Mouse (Mus musculus): ENCODE measurements around the gene Gm20388. TPM values are rescaled to one million over a fixed set of nuclear protein-coding genes. Genes with fewer than 3 reads are reported as not detected.

Gene Gm20388
- polyA plus RNA-seq, 1 experiment from 2014 or later = 5.5 TPM

- Histone ChIP-seq H3K4me3 (no peak overlapping the region), H3K4me2 (no peak overlapping the region), H3K27ac (no peak overlapping the region), H3K36me3 (peaks cover 13% of the 10 kb centered on the region; the same call in 1 of the 2 replicates), H3K9me3 (no peaks in the 10 kb centered on the region), H3K4me1 (peaks cover 63% of the 10 kb centered on the region), H3K27me3 (no peaks in the 10 kb centered on the region), H3K9ac (no peak overlapping the region)
- WGBS = 80% methylated on average over 22 of the region's 22 CpGs
- ATAC-seq (ENCODE audit: borderline replicate concordance, extremely low read depth, low FRiP score, low TSS enrichment) = no peak
Measured at GRCm38 (mm10) chr8:120561539-120562435, 651.1 kb downstream of the Gm20388 start.

DNA sequence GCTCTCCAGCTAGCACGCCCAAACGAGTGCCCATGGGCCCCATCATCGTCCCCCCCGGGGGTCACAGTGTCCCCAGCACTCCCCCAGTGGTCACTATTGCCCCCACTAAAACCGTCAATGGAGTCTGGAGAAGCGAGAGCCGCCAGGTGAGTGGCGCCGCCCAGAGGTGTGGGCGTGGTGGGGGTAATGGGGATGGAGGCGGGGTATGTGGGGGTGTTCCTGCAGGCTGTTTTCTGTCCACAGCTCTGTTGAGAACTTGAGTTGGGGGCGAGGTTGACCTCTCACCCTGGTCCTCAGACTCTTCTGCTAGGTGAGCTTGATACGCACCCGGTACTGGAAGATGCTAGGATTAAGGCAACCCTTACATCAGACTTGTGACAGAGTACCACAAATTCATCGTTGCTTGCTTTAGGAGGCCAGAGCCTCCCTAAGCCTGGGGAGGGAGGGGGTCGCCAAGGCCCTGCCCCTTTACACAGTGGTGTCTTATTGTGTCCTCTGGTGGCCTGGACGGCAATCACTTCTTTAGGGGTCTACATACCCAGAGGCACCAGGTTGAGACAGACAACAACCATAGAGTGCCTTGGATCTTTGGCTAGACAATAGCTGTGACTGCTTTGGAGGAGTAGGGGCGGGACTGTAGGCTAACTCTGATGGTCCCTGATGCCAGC is 652.2 kb downstream of the Gm20388 start:
- WGBS = 84% methylated on average over 18 of the region's 18 CpGs
- Histone ChIP-seq H3K36me3 (peaks cover 23% of the 10 kb centered on the region), H3K27ac (peak overlapping the region; percentile 88), H3K4me2 (no peak overlapping the region), H3K27me3 (no peaks in the 10 kb centered on the region), H3K4me3 (no peak overlapping the region), H3K9me3 (no peaks in the 10 kb centered on the region), H3K9ac (no peak overlapping the region), H3K4me1 (peaks cover 53% of the 10 kb centered on the region)
- ATAC-seq (ENCODE audit: borderline replicate concordance, extremely low read depth, low FRiP score, low TSS enrichment) = no peak

GRCm38 (mm10) chr8:120563348-120563724 is 652.7 kb downstream of the Gm20388 start:
- Histone ChIP-seq H3K36me3 (peaks cover 29% of the 10 kb centered on the region), H3K9me3 (no peaks in the 10 kb centered on the region), H3K4me2 (peak overlapping the region; percentile 34), H3K4me1 (peaks cover 51% of the 10 kb centered on the region), H3K9ac (no peak overlapping the region), H3K27me3 (no peaks in the 10 kb centered on the region), H3K27ac (peak overlapping the region; percentile 88), H3K4me3 (no peak overlapping the region)
- ATAC-seq (ENCODE audit: borderline replicate concordance, extremely low read depth, low FRiP score, low TSS enrichment) = no peak
- WGBS = 22% methylated on average over 8 of the region's 8 CpGs

DNA sequence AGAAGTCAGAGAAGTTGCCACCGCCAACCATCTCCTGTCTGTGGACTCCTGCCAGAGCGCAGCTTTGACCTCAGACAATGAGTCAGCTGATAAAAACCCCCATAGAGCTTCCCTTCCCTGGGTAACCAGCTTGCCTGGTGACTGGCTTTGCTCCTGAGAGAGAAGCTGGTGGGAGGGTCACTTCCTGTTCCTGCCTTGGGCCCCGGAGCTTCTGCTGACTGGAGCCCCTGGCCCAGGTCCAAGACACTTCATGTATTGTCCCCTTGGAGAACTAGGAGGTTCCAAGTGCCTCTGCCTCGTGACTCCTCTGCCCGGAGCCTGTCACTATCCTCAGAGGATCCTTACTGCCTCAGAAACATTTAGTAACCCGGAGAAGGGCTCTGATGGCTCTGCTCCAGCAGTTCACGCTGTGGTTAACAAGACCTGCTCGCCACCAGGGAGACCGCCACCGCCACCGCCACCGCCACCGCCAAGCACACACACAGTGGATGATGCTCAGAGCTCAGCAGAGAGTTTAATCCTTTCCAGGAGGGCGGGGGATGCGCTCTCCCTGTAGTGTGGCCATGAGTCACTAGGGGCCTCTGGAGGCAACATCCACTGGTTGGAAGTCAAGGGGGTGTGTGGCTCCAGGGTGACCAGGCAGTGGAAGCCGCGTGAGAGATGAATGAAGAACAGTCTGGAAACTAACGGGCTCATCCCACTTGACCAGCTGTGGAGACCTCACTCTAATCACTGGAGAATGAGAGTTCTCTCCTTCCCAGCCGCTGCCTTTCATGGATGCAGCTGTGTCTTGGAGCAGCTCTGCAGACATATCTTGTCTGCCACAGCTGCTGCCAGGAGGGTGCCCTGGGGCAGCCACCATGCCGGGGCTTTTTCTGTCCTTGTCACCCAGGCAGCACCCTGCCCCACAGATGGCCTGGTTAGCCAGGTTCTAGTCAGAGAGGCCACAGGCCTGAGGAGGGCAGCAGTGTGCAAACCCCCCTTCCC is 653.5 kb downstream of the Gm20388 start:
- H3K36me3 ChIP-seq = peaks cover 37% of the 10 kb centered on the region
- no peaks in the 10 kb centered on the region for H3K27me3 ChIP-seq
- peak overlapping the region; percentile 34 for H3K4me2 ChIP-seq
- H3K9ac ChIP-seq = no peak overlapping the region
- WGBS = 21% methylated on average over 20 of the region's 20 CpGs
- peak overlapping the region; percentile 8; the same call in 1 of the 2 replicates for H3K4me3 ChIP-seq
- peaks cover 50% of the 10 kb centered on the region for H3K4me1 ChIP-seq
- ATAC-seq (ENCODE audit: borderline replicate concordance, extremely low read depth, low FRiP score, low TSS enrichment) = peak; percentile 75
- peak overlapping the region; percentile 88 for H3K27ac ChIP-seq
- no peaks in the 10 kb centered on the region for H3K9me3 ChIP-seq

GRCm38 (mm10) chr8:120565151-120565711 is 654.6 kb downstream of the Gm20388 start:
- H3K9me3 ChIP-seq = no peaks in the 10 kb centered on the region
- WGBS = 39% methylated on average over 7 of the region's 7 CpGs
- no peak overlapping the region for H3K4me3 ChIP-seq
- H3K27ac ChIP-seq = no peak overlapping the region
- H3K4me2 ChIP-seq = no peak overlapping the region
- ATAC-seq (ENCODE audit: borderline replicate concordance, extremely low read depth, low FRiP score, low TSS enrichment) = no peak
- peaks cover 47% of the 10 kb centered on the region for H3K4me1 ChIP-seq
- H3K36me3 ChIP-seq = peaks cover 41% of the 10 kb centered on the region
- no peaks in the 10 kb centered on the region for H3K27me3 ChIP-seq
- H3K9ac ChIP-seq = no peak overlapping the region

DNA sequence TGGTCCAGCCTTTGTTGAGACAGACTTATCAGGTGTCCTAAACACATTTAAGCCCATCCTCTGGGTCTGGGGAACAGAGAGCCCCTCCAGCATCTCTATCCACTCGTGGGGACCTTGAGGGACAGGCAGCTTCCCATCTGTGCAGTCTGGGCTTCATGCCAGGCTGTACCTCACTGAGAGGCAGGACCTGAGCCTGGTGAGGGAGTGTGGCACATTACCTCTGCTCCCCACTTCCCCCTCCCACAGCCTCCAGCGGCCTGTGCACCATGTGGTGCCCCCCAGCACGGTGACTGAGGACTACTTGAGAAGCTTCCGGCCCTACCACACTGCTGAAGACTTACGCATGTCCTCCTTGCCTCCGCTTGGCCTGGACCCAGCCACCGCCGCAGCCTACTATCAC is 656.0 kb downstream of the Gm20388 start:
- H3K9me3 ChIP-seq = no peaks in the 10 kb centered on the region
- 83% methylated on average over 8 of the region's 8 CpGs for WGBS
- ATAC-seq (ENCODE audit: borderline replicate concordance, extremely low read depth, low FRiP score, low TSS enrichment) = no peak
- H3K27me3 ChIP-seq = no peaks in the 10 kb centered on the region
- H3K36me3 ChIP-seq = peaks cover 54% of the 10 kb centered on the region
- no peak overlapping the region for H3K4me3 ChIP-seq
- H3K4me1 ChIP-seq = peaks cover 44% of the 10 kb centered on the region
- H3K9ac ChIP-seq = no peak overlapping the region
- H3K4me2 ChIP-seq = no peak overlapping the region
- H3K27ac ChIP-seq = no peak overlapping the region

GRCm38 (mm10) chr8:120567731-120568130 is 657.1 kb downstream of the Gm20388 start:
- ATAC-seq (ENCODE audit: borderline replicate concordance, extremely low read depth, low FRiP score, low TSS enrichment) = no peak
- Histone ChIP-seq H3K9me3 (no peaks in the 10 kb centered on the region), H3K27me3 (no peaks in the 10 kb centered on the region), H3K4me3 (no peak overlapping the region), H3K4me1 (peaks cover 35% of the 10 kb centered on the region), H3K36me3 (peaks cover 62% of the 10 kb centered on the region), H3K4me2 (no peak overlapping the region), H3K27ac (no peak overlapping the region), H3K9ac (no peak overlapping the region)
- whole genome bisulfite sequencing = 95% methylated on average over 17 of the region's 17 CpGs

GRCm38 (mm10) chr8:120568164-120568798 is 657.6 kb downstream of the Gm20388 start:
- no peak overlapping the region for H3K27ac ChIP-seq
- H3K27me3 ChIP-seq = no peaks in the 10 kb centered on the region
- H3K4me1 ChIP-seq = peaks cover 32% of the 10 kb centered on the region
- no peak for ATAC-seq (ENCODE audit: borderline replicate concordance, extremely low read depth, low FRiP score, low TSS enrichment)
- H3K4me2 ChIP-seq = no peak overlapping the region
- no peaks in the 10 kb centered on the region for H3K9me3 ChIP-seq
- no peak overlapping the region for H3K9ac ChIP-seq
- H3K4me3 ChIP-seq = no peak overlapping the region
- H3K36me3 ChIP-seq = peaks cover 68% of the 10 kb centered on the region
- 95% methylated on average over 37 of the region's 37 CpGs for WGBS

GRCm38 (mm10) chr8:120569123-120569522 is 658.5 kb downstream of the Gm20388 start:
- no peak overlapping the region for H3K4me3 ChIP-seq
- H3K9me3 ChIP-seq = no peaks in the 10 kb centered on the region
- 94% methylated on average over 17 of the region's 17 CpGs for WGBS
- no peaks in the 10 kb centered on the region for H3K27me3 ChIP-seq
- H3K36me3 ChIP-seq = peaks cover 76% of the 10 kb centered on the region
- no peak overlapping the region for H3K27ac ChIP-seq
- H3K4me2 ChIP-seq = no peak overlapping the region
- no peak for ATAC-seq (ENCODE audit: borderline replicate concordance, extremely low read depth, low FRiP score, low TSS enrichment)
- peaks cover 27% of the 10 kb centered on the region for H3K4me1 ChIP-seq
- H3K9ac ChIP-seq = no peak overlapping the region

- Histone ChIP-seq H3K27me3 (no peaks in the 10 kb centered on the region), H3K36me3 (peaks cover 84% of the 10 kb centered on the region), H3K27ac (no peak overlapping the region), H3K4me2 (no peak overlapping the region), H3K9me3 (no peaks in the 10 kb centered on the region), H3K9ac (no peak overlapping the region), H3K4me3 (no peak overlapping the region), H3K4me1 (peaks cover 27% of the 10 kb centered on the region)
- ATAC-seq (ENCODE audit: borderline replicate concordance, extremely low read depth, low FRiP score, low TSS enrichment) = no peak
- WGBS = 51% methylated on average over 13 of the region's 13 CpGs
Measured at GRCm38 (mm10) chr8:120569939-120570715, 659.5 kb downstream of the Gm20388 start.

Measured in lung, embryonic 15.5 days (tissue).